Mouse (Mus musculus) embryonic facial prominence, embryonic 12.5 days (tissue): Measurements from ENCODE around the gene Gm3238. TPM values are rescaled to one million over a fixed set of nuclear protein-coding genes. Genes with fewer than 3 reads are reported as not detected.

Experiments
- ATAC-seq: fragments of 200-750 bp; cut with Nextera tagmentation; 2 replicates; pipeline ENCODE4 v1.8.0; 2017; ENCODE audit not compliant: insufficient number of reproducible peaks, insufficient read depth, low FRiP score, low TSS enrichment
- H3K27ac ChIP-seq: fragments of 300-500 bp; sonication (generic); 2 replicates; pipeline ENCODE4 v1.5.1; 2016; ENCODE audit warnings: mild to moderate bottlenecking
- H3K27me3 ChIP-seq: fragments of 300-500 bp; sonication (generic); 2 replicates; pipeline ENCODE4 v1.6.1; 2016; ENCODE audit warnings: mild to moderate bottlenecking, moderate library complexity
- H3K36me3 ChIP-seq: fragments of 300-500 bp; sonication (generic); 2 replicates; pipeline ENCODE4 v1.6.1; 2016; ENCODE audit warnings: mild to moderate bottlenecking
- H3K4me1 ChIP-seq: fragments of 300-500 bp; sonication (generic); 2 replicates; pipeline ENCODE4 v1.6.1; 2016
- H3K4me2 ChIP-seq: fragments of 300-500 bp; sonication (generic); replicated peaks from 2 replicates; pipeline ENCODE4 v1.6.1; 2016; ENCODE audit warnings: mild to moderate bottlenecking, moderate library complexity
- H3K4me3 ChIP-seq: fragments of 300-500 bp; sonication (generic); 2 replicates; pipeline ENCODE4 v1.5.1; 2016; ENCODE audit warnings: mild to moderate bottlenecking
- H3K9ac ChIP-seq: fragments of 300-500 bp; sonication (generic); 2 replicates; pipeline ENCODE4 v1.6.1; 2016; ENCODE audit warnings: mild to moderate bottlenecking, moderate library complexity
- H3K9me3 ChIP-seq: fragments of 300-500 bp; sonication (generic); 2 replicates; pipeline ENCODE4 v1.6.1; 2016; ENCODE audit warnings: mild to moderate bottlenecking, moderate library complexity
- WGBS: fragments of 180-500 bp; shearing (Covaris S2); methylation state at CpG from one replicate; pipeline ENCODE4 v1.1.7; 2016; 5-methylcytosine and 5-hydroxymethylcytosine counted together
- polyA plus RNA-seq: library from polyadenylated mRNA; unstranded; fragments of >200 nt; fragmentation: Nextera tagmentation; extraction: Ambion mirVana; gene quantifications from 2 replicates; pipeline ENCODE4 v1.2.1, GENCODE M21; 2016

Gm3238 gene
- polyA plus RNA-seq, 1 experiment from 2014 or later: not detected

DNA sequence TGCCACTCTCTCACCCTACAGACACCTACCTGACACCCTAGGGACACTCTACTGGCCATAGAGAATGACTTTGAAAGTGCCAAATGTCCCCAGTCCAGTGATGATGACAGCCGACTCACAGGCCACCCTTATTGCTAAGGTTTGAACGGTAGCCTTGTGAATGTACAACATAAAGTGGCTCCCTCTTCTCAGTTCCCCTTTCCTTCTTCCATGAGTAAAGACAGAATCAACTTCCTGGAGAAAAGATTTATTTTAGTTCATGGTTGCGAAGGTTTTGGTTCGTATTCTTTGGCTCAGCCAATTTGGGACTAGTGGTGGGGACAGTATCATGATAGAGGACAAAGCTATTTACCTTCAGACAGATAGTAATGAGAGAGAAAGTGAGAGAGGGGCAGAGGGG lies 32.2 kb downstream of the Gm3238 start:
- no peaks in the 10 kb centered on the region for H3K27me3 ChIP-seq
- H3K4me1 ChIP-seq: peaks cover 3% of the 10 kb centered on the region; the same call in 1 of the 2 replicates
- H3K4me2 ChIP-seq: no peak overlapping the region
- no peaks in the 10 kb centered on the region for H3K36me3 ChIP-seq
- ATAC-seq: no peak
- no peak overlapping the region for H3K4me3 ChIP-seq
- H3K27ac ChIP-seq: no peak overlapping the region
- no peak overlapping the region for H3K9ac ChIP-seq
- H3K9me3 ChIP-seq: 0 out of 2 replicates have a peak, but pooled peaks cover 8% of the 10 kb centered on the region
- WGBS: 88% methylated on average over 4 of the region's 4 CpGs

DNA sequence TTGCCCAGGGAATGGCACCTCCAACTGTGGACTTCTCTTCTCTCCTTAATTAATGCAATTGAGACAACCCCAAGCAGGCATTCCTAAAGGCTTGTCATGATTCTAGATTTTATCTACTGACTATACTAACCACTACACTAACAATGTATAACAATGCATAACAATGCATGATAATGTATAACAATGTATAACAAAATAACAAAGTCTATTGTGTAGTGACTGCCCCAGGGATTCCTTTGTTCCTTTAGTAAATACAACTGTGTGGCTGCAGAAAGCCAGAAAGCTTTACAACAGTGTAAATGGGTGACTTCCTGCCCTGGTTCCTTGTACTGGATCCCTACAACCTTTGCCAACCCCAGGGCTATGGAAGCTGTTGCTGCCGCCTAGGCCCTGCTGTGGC lies 35.2 kb downstream of the Gm3238 start:
- Histone ChIP-seq H3K9ac (no peak overlapping the region), H3K27ac (no peak overlapping the region), H3K4me1 (no peaks in the 10 kb centered on the region), H3K4me3 (no peak overlapping the region), H3K9me3 (0 out of 2 replicates have a peak, but pooled peaks cover 8% of the 10 kb centered on the region), H3K4me2 (no peak overlapping the region), H3K36me3 (no peaks in the 10 kb centered on the region), H3K27me3 (no peaks in the 10 kb centered on the region)
- 84% methylated on average over 1 of the region's 1 CpGs for WGBS
- ATAC-seq: no peak

DNA sequence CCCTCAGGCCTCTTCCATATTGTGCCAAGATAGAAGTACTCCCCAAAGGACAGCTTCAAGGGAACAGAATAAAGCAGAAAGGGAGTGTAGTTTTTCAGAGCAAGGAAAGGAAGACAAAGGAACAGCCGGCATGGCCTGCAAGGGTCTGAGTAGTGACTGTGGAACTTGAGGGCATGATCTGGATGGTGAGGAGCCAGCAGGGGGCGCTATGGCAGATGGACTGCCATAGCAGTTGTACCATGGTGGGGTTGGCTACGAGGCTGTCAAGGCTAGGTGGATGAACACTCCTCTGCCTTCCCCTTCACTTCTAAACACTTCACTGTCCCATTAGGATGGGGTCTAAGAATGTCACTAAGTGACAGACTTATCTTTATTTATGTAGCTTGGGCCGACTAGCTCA lies 41.9 kb downstream of the Gm3238 start:
- no peaks in the 10 kb centered on the region for H3K27me3 ChIP-seq
- 53% methylated on average over 4 of the region's 4 CpGs for WGBS
- no peak overlapping the region for H3K27ac ChIP-seq
- H3K9me3 ChIP-seq: no peaks in the 10 kb centered on the region
- H3K4me2 ChIP-seq: no peak overlapping the region
- H3K9ac ChIP-seq: no peak overlapping the region
- no peak overlapping the region for H3K4me3 ChIP-seq
- ATAC-seq: no peak
- H3K36me3 ChIP-seq: no peaks in the 10 kb centered on the region
- H3K4me1 ChIP-seq: no peaks in the 10 kb centered on the region

DNA sequence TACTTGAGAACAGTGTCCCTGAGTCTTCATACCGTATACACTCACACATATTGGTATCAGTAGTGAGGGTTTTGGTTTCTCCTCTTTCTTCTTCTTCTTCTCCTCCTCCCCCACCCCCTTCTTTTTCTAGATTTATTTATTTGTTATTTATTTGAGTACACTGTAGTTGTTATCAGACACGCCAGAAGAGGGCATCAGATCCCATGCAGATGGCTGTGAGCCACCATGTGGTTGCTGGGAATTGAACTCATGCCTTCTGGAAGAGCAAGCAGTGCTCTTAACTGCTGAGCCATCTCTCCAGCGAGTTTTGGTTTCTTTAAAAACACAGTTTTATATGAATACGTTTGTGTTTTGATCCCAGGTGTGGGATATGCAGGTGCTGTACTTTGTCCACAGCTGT lies 42.8 kb downstream of the Gm3238 start:
- H3K4me1 ChIP-seq: no peaks in the 10 kb centered on the region
- no peak overlapping the region for H3K4me2 ChIP-seq
- H3K9ac ChIP-seq: no peak overlapping the region
- H3K27me3 ChIP-seq: no peaks in the 10 kb centered on the region
- H3K4me3 ChIP-seq: no peak overlapping the region
- 61% methylated on average over 4 of the region's 4 CpGs for WGBS
- H3K9me3 ChIP-seq: no peaks in the 10 kb centered on the region
- H3K36me3 ChIP-seq: no peaks in the 10 kb centered on the region
- no peak overlapping the region for H3K27ac ChIP-seq
- ATAC-seq: no peak

DNA sequence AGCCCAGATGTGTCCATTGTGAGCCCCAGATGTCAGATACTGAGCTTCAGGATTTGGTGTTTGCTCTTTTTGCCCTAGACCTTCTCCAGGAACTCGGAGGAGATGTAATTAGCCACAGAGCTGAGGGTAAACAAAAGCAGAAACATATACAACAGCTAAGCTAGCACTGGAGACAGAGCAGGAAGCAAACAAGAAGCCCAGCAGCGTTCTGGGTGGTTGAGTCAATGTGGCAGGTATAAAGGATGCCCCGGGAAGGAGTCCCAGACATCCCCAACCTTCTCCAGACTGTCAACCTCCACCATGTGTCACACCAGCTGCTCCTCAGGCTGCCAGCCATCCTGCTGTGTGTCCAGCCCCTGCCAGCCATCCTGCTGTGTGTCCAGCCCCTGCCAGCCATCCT lies 44.9 kb downstream of the Gm3238 start, which contains the start of gene Gm10100:
Gene Gm10100, plus strand, starts transcription at position 301 of the 400 bp plus-strand sequence.
- H3K9ac ChIP-seq: no peak within 1 kb of the TSS
- H3K9me3 ChIP-seq: no peaks in the 10 kb centered on the region
- no peak for ATAC-seq
- H3K4me3 ChIP-seq: no peak within 1 kb of the TSS
- no peaks in the 10 kb centered on the region for H3K27me3 ChIP-seq
- no peak within 1 kb of the TSS for H3K4me2 ChIP-seq
- no peak within 1 kb of the TSS for H3K27ac ChIP-seq
- 39% methylated on average over 3 of the region's 3 CpGs for WGBS
- no peaks in the 10 kb centered on the region for H3K36me3 ChIP-seq
- no peaks in the 10 kb centered on the region for H3K4me1 ChIP-seq

DNA sequence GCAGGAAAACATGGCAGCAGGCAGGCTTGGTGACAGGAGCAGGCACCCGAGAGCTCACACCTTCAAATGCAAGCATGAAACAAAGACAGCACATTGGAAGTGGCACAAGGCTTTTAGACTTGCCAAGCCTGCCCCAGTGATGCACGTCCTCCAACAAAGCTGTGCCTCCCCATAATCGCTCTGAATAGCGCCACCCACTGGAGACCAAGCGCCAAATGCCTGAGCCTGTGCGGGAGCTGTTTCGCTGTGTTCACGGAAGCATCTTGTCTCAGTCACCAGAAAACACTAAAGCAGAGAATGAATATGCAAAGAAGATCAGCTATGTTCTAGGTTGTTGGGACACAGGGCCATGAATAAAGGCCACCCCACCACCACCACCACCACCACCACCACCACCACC lies 46.3 kb downstream of the Gm3238 start:
- H3K36me3 ChIP-seq: no peaks in the 10 kb centered on the region

More for the DNA sequence above, 46.3 kb downstream of the Gm3238 start:
- H3K27ac ChIP-seq: no peak overlapping the region
- ATAC-seq: no peak
- no peak overlapping the region for H3K4me2 ChIP-seq
- no peaks in the 10 kb centered on the region for H3K4me1 ChIP-seq
- 68% methylated on average over 8 of the region's 8 CpGs for WGBS
- no peak overlapping the region for H3K4me3 ChIP-seq
- H3K27me3 ChIP-seq: no peaks in the 10 kb centered on the region
- no peaks in the 10 kb centered on the region; the same call in 1 of the 2 replicates for H3K9me3 ChIP-seq
- H3K9ac ChIP-seq: no peak overlapping the region

Other genes with a start within 250 kb of the Gm3238 start
- 0.81 and 1.3 TPM in 2 replicates for gene Itgb2, start 241.1 kb downstream of the Gm3238 start, polyA plus RNA-seq
- gene Pttg1ip, start 189.6 kb downstream of the Gm3238 start, polyA plus RNA-seq: 92.5 and 94.4 TPM in 2 replicates
- 385 and 391 TPM in 2 replicates for gene Sumo3, start 165.2 kb downstream of the Gm3238 start, polyA plus RNA-seq
- gene Gm49325, start 165.1 kb downstream of the Gm3238 start, polyA plus RNA-seq: 7.0 and 7.1 TPM in 2 replicates
- gene Ube2g2, start 149.1 kb downstream of the Gm3238 start, polyA plus RNA-seq: 76.7 and 81.7 TPM in 2 replicates
- 0.32 and 0.69 TPM in 2 replicates for gene Tspear, start 84.8 kb downstream of the Gm3238 start, polyA plus RNA-seq
- not detected in 2 replicates for gene Gm19402, start 80.6 kb downstream of the Gm3238 start, polyA plus RNA-seq
- not detected in 2 replicates for gene Gm9508, start 74.1 kb downstream of the Gm3238 start, polyA plus RNA-seq
- gene Gm10272, start 64.7 kb downstream of the Gm3238 start, polyA plus RNA-seq: not detected in 2 replicates
- not detected in 2 replicates for gene Gm10024, start 59.9 kb downstream of the Gm3238 start, polyA plus RNA-seq
- gene Gm10142, start 55.5 kb downstream of the Gm3238 start, polyA plus RNA-seq: not detected in 2 replicates
- not detected in 2 replicates for gene Krtap12-1, start 50.7 kb downstream of the Gm3238 start, polyA plus RNA-seq
- gene Gm10100, start 44.8 kb downstream of the Gm3238 start, polyA plus RNA-seq: not detected in 2 replicates
- gene Gm18596, start 28.7 kb downstream of the Gm3238 start, polyA plus RNA-seq: not detected in 2 replicates
- not detected in 2 replicates for gene Gm9736, start 20.0 kb downstream of the Gm3238 start, polyA plus RNA-seq
- gene Gm3233, start 11.6 kb downstream of the Gm3238 start, polyA plus RNA-seq: not detected in 2 replicates
- not detected in 2 replicates for gene Gm7138, start 5.6 kb upstream of the Gm3238 start, polyA plus RNA-seq
- not detected in 2 replicates for gene Gm3250, start 11.2 kb upstream of the Gm3238 start, polyA plus RNA-seq
- gene Gm7137, start 16.9 kb upstream of the Gm3238 start, polyA plus RNA-seq: not detected in 2 replicates
- not detected in 2 replicates for gene Gm9639, start 23.8 kb upstream of the Gm3238 start, polyA plus RNA-seq
- not detected in 2 replicates for gene Gm19668, start 27.8 kb upstream of the Gm3238 start, polyA plus RNA-seq
- not detected in 2 replicates for gene Gm9507, start 40.5 kb upstream of the Gm3238 start, polyA plus RNA-seq
- not detected in 2 replicates for gene Gm2696, start 43.4 kb upstream of the Gm3238 start, polyA plus RNA-seq
- gene Krtap10-4, start 55.8 kb upstream of the Gm3238 start, polyA plus RNA-seq: not detected in 2 replicates
- gene Krtap10-10, start 64.6 kb upstream of the Gm3238 start, polyA plus RNA-seq: not detected in 2 replicates
- not detected in 2 replicates for gene Gm36176, start 75.5 kb upstream of the Gm3238 start, polyA plus RNA-seq
- not detected in 2 replicates for gene Gm10318, start 81.5 kb upstream of the Gm3238 start, polyA plus RNA-seq
- not detected in 2 replicates for gene Gm3285, start 90.7 kb upstream of the Gm3238 start, polyA plus RNA-seq
- gene Lrrc3, start 131.2 kb upstream of the Gm3238 start, polyA plus RNA-seq: 4.4 and 4.7 TPM in 2 replicates
- 0.72 and 0.87 TPM in 2 replicates for gene Trpm2, start 199.2 kb upstream of the Gm3238 start, polyA plus RNA-seq
- gene 1810043G02Rik, start 207.2 kb upstream of the Gm3238 start, polyA plus RNA-seq: 32.9 and 35.1 TPM in 2 replicates
- gene Pfkl, start 238.8 kb upstream of the Gm3238 start, polyA plus RNA-seq: 137 TPM in 2 replicates